Mouse (Mus musculus): ENCODE data around the gene Rnf39.

DNA sequence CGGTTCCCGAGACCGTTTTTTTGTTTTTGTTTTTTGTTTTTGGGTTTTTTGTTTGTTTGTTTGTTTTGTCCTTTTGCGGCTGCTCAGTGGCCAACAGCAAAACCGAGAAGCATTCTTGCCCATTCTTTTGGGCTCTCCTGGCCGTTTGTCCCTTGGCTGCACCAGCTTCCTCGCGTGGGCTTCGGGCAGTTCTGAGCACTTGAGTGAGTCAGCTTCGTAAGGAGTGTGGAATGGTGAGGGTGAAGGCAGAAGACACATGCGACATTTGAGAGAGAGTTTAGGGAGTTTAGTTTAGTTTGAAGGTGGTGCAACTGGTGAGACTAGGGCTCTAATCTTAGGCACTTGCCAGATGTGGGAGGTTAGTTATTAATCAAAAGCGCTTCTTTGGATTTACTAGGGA, 16.2 kb downstream of the Rnf39 start:
- no peak for TF ChIP-seq CTCF (IDR thresholded peaks at IDR 0.05; ENCODE audit: low read depth, low read length)
- TF ChIP-seq POLR2A (IDR thresholded peaks at IDR 0.05; ENCODE audit: insufficient read depth, low read length), result no peak

Data from ES-Bruce4 (cell line).